Mouse (Mus musculus): ENCODE results near the gene Rhox2h. TPM values are rescaled to one million over a fixed set of nuclear protein-coding genes. Genes with fewer than 3 reads are reported as not detected.
"Not testable (repeated sequence)": the region's sequence is repeated elsewhere in the genome, so short reads cannot be mapped to it uniquely, and the experiment has no call there.

The Rhox2h gene
- not detected for total RNA-seq (2021)

- DNase-seq (ENCODE audit: low spot score in 2 of 2); intact Hi-C loops (cut with DNase I): not testable (repeated sequence)
Measured at GRCm38 (mm10) chrX:37673177-37673576, at the start of gene Rhox2h. Gene Rhox2h, minus strand, starts transcription at chrX:37673277.

- no peak for DNase-seq (ENCODE audit: low spot score in 2 of 2)
- intact Hi-C loops (cut with DNase I), result no loop called here
Measured at GRCm38 (mm10) chrX:37701821-37702387, 28.8 kb upstream of the Rhox2h start.

GRCm38 (mm10) chrX:37692261-37692660, 19.2 kb upstream of the Rhox2h start:
- no peak for DNase-seq (ENCODE audit: low spot score in 2 of 2)
- intact Hi-C loops (cut with DNase I), result no loop called here

- intact Hi-C loops (cut with DNase I), result no loop called here
- DNase-seq (ENCODE audit: low spot score in 2 of 2), result no peak
Measured at GRCm38 (mm10) chrX:37683031-37683715, 10.1 kb upstream of the Rhox2h start.

GRCm38 (mm10) chrX:37668664-37669063, 4.4 kb downstream of the Rhox2h start, which contains the start of gene Rhox3h:
Gene Rhox3h, minus strand, starts transcription at chrX:37668764.
- DNase-seq (ENCODE audit: low spot score in 2 of 2); intact Hi-C loops (cut with DNase I): not testable (repeated sequence)

GRCm38 (mm10) chrX:37651227-37651626, 21.9 kb downstream of the Rhox2h start, which contains the start of gene Rhox4g:
Gene Rhox4g, minus strand, starts transcription at chrX:37651327.
- DNase-seq (ENCODE audit: low spot score in 2 of 2); intact Hi-C loops (cut with DNase I): not testable (repeated sequence)

- intact Hi-C loops (cut with DNase I), result loop anchor here (5.0 kb wide), 1 partner anchor 151 kb away; the partner anchor contains the start of gene Rhox2d
- not testable (repeated sequence) for DNase-seq (ENCODE audit: low spot score in 2 of 2)
Measured at GRCm38 (mm10) chrX:37643370-37643769, 29.7 kb downstream of the Rhox2h start, which contains the start of gene Rhox2g. Gene Rhox2g, minus strand, starts transcription at chrX:37643470.

- intact Hi-C loops (cut with DNase I); DNase-seq (ENCODE audit: low spot score in 2 of 2): not testable (repeated sequence)
Measured at GRCm38 (mm10) chrX:37628512-37628911, 44.6 kb downstream of the Rhox2h start, which contains the start of gene Rhox3g. Gene Rhox3g, minus strand, starts transcription at chrX:37628612.

Other genes starting within 250 kb of the Rhox2h start
- gene Rhox4b, start 240.8 kb downstream of the Rhox2h start, total RNA-seq (2021), result not detected
- not detected for gene Rhox2c, start 219.6 kb downstream of the Rhox2h start, total RNA-seq (2021)
- not detected for gene Rhox3c, start 214.7 kb downstream of the Rhox2h start, total RNA-seq (2021)
- gene Rhox4c, start 192.9 kb downstream of the Rhox2h start, total RNA-seq (2021), result not detected
- gene Rhox2d, start 179.8 kb downstream of the Rhox2h start, total RNA-seq (2021), result not detected
- gene Rhox4d, start 158.9 kb downstream of the Rhox2h start, total RNA-seq (2021), result not detected
- gene Rhox2e, start 142.8 kb downstream of the Rhox2h start, total RNA-seq (2021), result not detected
- gene Rhox3e, start 131.3 kb downstream of the Rhox2h start, total RNA-seq (2021), result not detected
- not detected for gene Rhox4e, start 115.9 kb downstream of the Rhox2h start, total RNA-seq (2021)
- not detected for gene Rhox2f, start 101.9 kb downstream of the Rhox2h start, total RNA-seq (2021)
- not detected for gene Rhox3f, start 92.3 kb downstream of the Rhox2h start, total RNA-seq (2021)
- gene Rhox4f, start 65.6 kb downstream of the Rhox2h start, total RNA-seq (2021), result not detected
- not detected for gene Rhox3g, start 44.7 kb downstream of the Rhox2h start, total RNA-seq (2021)
- gene Rhox2g, start 29.8 kb downstream of the Rhox2h start, total RNA-seq (2021), result not detected
- gene Rhox4g, start 21.9 kb downstream of the Rhox2h start, total RNA-seq (2021), result not detected
- not detected for gene Rhox3h, start 4.5 kb downstream of the Rhox2h start, total RNA-seq (2021)
- not detected for gene Rhox5, start 131.6 kb upstream of the Rhox2h start, total RNA-seq (2021)
- not detected for gene Rhox6, start 153.6 kb upstream of the Rhox2h start, total RNA-seq (2021)
- gene Rhox7a, start 158.4 kb upstream of the Rhox2h start, total RNA-seq (2021), result not detected
- gene Rhox8, start 205.7 kb upstream of the Rhox2h start, total RNA-seq (2021), result not detected
- gene Rhox7b, start 224.0 kb upstream of the Rhox2h start, total RNA-seq (2021), result not detected
- not detected for gene Rhox9, start 228.5 kb upstream of the Rhox2h start, total RNA-seq (2021)

Data from left cerebral cortex, postnatal 25 days (tissue).